Mouse (Mus musculus) retina, postnatal 7 days (tissue): ENCODE results near the gene Pdcd1.
"Not testable (repeated sequence)": the region's sequence is repeated elsewhere in the genome, so short reads cannot be mapped to it uniquely, and the experiment has no call there.

Source experiments
- DNase-seq: peaks from one replicate; pipeline ENCODE4 v3.0.0-alpha.2; 2012; ENCODE audit warnings: low read depth, low spot score

The Pdcd1 gene

DNA sequence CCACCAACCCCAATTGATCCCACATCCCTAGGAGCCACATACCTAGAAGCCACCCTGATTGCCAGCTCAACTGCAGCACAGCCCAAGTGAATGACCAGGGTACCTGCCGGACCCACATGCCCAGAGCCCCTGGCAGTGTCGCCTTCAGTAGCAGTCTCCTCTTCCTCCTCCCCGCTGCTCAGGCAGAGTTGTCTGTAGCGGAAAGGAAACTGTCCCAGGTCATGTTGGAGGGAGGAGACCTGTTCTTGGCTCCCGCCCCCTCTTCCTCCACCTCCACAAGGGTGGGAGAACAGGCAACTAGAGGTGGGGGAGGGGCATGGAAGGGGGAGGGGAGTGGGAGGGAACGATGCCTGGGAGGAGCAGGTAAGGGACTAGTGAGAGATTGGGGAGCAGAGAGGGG lies at the start of gene Pdcd1:
Gene Pdcd1, minus strand, starts transcription at position 181 of the 400 bp plus-strand sequence.
- no peak for DNase-seq

- no peak for DNase-seq
Observed at GRCm38 (mm10) chr1:94091788-94092187, 39.4 kb upstream of the Pdcd1 start.

GRCm38 (mm10) chr1:94086311-94086898 lies 34.1 kb upstream of the Pdcd1 start:
- no peak for DNase-seq

- no peak for DNase-seq
Observed at GRCm38 (mm10) chr1:94085324-94086105, 33.2 kb upstream of the Pdcd1 start.

- DNase-seq: no peak
Observed at GRCm38 (mm10) chr1:94081761-94082160, 29.4 kb upstream of the Pdcd1 start.

GRCm38 (mm10) chr1:94081191-94081590 lies 28.8 kb upstream of the Pdcd1 start:
- no peak for DNase-seq

GRCm38 (mm10) chr1:94080718-94081117 lies 28.4 kb upstream of the Pdcd1 start:
- no peak for DNase-seq

- peak; percentile 71 for DNase-seq
Observed at GRCm38 (mm10) chr1:94078835-94079440, 26.6 kb upstream of the Pdcd1 start.

GRCm38 (mm10) chr1:94078314-94078713 lies 26.0 kb upstream of the Pdcd1 start:
- no peak for DNase-seq

GRCm38 (mm10) chr1:94076702-94077101 lies 24.3 kb upstream of the Pdcd1 start:
- no peak for DNase-seq

GRCm38 (mm10) chr1:94074756-94075155 lies 22.4 kb upstream of the Pdcd1 start:
- DNase-seq: no peak

GRCm38 (mm10) chr1:94058281-94058680 lies 5.9 kb upstream of the Pdcd1 start:
- not testable (repeated sequence) for DNase-seq

GRCm38 (mm10) chr1:94057401-94057800 lies 5.0 kb upstream of the Pdcd1 start:
- DNase-seq: no peak

- DNase-seq: no peak
Observed at GRCm38 (mm10) chr1:94055966-94056365, 3.6 kb upstream of the Pdcd1 start.

DNA sequence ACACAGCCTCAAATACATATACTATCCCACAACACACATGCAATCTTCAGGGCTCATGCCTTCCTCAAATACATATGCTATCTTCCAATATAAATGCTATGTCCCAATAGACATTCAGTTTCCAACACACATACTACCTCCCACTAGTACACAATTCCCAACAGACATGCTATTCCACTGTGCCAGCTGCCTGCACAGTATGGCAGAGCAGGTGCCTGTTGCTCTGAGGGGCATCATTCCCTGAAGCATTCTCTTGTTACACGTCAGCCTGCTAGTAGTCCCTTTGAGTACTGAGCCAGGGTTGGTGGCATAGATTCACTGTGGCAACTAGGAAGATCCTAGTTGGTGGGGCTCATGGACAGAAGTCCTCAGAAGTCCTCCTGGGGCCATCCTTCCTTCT lies 2.1 kb upstream of the Pdcd1 start:
- DNase-seq: no peak

GRCm38 (mm10) chr1:94053530-94054216 lies 1.3 kb upstream of the Pdcd1 start:
- no peak for DNase-seq

GRCm38 (mm10) chr1:94051104-94051503 lies 1.2 kb downstream of the Pdcd1 start:
- DNase-seq: no peak

DNA sequence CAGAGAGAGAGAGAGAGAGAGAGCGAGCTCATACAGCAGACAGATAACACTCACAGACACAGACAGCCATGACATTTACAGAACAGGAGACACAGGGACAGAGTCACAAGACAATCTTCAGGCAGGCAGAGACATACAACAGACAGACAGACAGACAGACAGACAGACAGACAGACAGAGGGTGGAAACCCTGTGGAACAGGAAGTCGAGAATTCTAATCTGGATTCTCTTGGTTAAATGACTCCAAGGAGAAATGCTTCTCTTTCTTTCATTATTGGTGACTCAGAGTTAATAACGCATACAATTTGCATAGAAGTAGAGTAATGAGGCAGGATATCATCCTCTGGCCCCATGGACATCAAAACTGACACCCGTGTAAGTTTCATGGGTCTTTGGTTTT lies 5.8 kb downstream of the Pdcd1 start:
- no peak for DNase-seq

DNA sequence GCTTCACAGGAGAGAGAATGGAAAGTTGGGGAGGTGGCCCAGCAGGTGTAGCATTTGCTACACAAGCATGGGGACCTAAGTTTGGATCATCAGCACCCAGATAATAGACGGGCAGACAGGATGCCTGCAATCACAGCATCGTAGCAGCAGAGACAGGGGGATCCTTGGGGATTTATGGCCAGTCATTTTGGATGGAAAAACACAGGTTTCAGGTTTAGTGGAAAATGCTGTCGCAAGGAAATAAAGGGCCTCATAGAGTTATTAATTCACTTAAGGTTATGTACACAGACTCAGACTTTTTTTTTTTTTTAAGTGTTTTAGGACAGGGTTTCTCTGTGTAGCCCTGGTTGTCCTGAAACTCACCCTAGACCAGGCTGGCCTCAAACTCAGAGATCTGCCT lies 6.8 kb downstream of the Pdcd1 start:
- no peak for DNase-seq

- DNase-seq: no peak
Observed at GRCm38 (mm10) chr1:94040391-94040790, 12.0 kb downstream of the Pdcd1 start.

- peak; percentile 71 for DNase-seq
Observed at GRCm38 (mm10) chr1:94034984-94035743, 17.2 kb downstream of the Pdcd1 start.
